Mouse (Mus musculus) forebrain, embryonic 16.5 days (tissue): Measurements from ENCODE around the gene Ankrd63. TPM values are rescaled to one million over a fixed set of nuclear protein-coding genes. Genes with fewer than 3 reads are reported as not detected.

ENCODE experiments used
- ATAC-seq: fragments of 200-750 bp; cut with Nextera tagmentation; 2 replicates; pipeline ENCODE4 v1.8.0; 2017; ENCODE audit warnings: mild to moderate bottlenecking, moderate library complexity
- H3K27ac ChIP-seq: fragments of 300-500 bp; sonication (generic); 2 replicates; pipeline ENCODE4 v1.5.1; 2014; ENCODE audit warnings: low read length, control low read depth
- H3K27me3 ChIP-seq: fragments of 300-500 bp; sonication (generic); replicated peaks from 2 replicates; pipeline ENCODE4 v1.6.1; 2014; ENCODE audit warnings: low read length; ENCODE audit not compliant: control insufficient read depth, insufficient read depth
- H3K36me3 ChIP-seq: fragments of 300-500 bp; sonication (generic); 2 replicates; pipeline ENCODE4 v1.6.1; 2014; ENCODE audit not compliant: control insufficient read depth, insufficient read depth
- H3K4me1 ChIP-seq: fragments of 300-500 bp; sonication (generic); replicated peaks from 2 replicates; pipeline ENCODE4 v1.6.1; 2014; ENCODE audit warnings: low read length; ENCODE audit not compliant: control insufficient read depth, insufficient read depth
- H3K4me2 ChIP-seq: fragments of 300-500 bp; sonication (generic); 2 replicates; pipeline ENCODE4 v1.6.1; 2014; ENCODE audit warnings: mild to moderate bottlenecking, low read length, control low read depth
- H3K4me3 ChIP-seq: fragments of 300-500 bp; sonication (generic); replicated peaks from 2 replicates; pipeline ENCODE4 v1.5.1; 2014; ENCODE audit warnings: mild to moderate bottlenecking, low read length, control low read depth
- H3K9ac ChIP-seq: fragments of 300-500 bp; sonication (generic); replicated peaks from 2 replicates; pipeline ENCODE4 v1.6.1; 2014; ENCODE audit warnings: low read depth, low read length, control low read depth
- H3K9me3 ChIP-seq: fragments of 300-500 bp; sonication (generic); 2 replicates; pipeline ENCODE4 v1.6.1; 2016; ENCODE audit warnings: low read length; ENCODE audit not compliant: control insufficient read depth
- WGBS: fragments of 180-500 bp; shearing (Covaris S2); extraction: QIAGEN DNeasy Blood & Tissue Kit; methylation state at CpG from one replicate; pipeline ENCODE4 v1.1.7; 2014; 5-methylcytosine and 5-hydroxymethylcytosine counted together
- polyA plus RNA-seq: library from polyadenylated mRNA; unstranded; fragments of >200 nt; fragmentation: Nextera tagmentation; extraction: Ambion mirVana; gene quantifications from 2 replicates; pipeline ENCODE4 v1.2.1, GENCODE M21; 2015

Ankrd63 gene
- polyA plus RNA-seq, 1 experiment from 2014 or later, result 0.43 TPM

GRCm38 (mm10) chr2:118667181-118667580 lies 36.6 kb downstream of the Ankrd63 start:
- ATAC-seq, result no peak
- WGBS, result 84% methylated on average over 5 of the region's 5 CpGs
- H3K27ac ChIP-seq, result no peak overlapping the region
- no peak overlapping the region for H3K4me3 ChIP-seq
- no peaks in the 10 kb centered on the region for H3K36me3 ChIP-seq
- no peaks in the 10 kb centered on the region for H3K27me3 ChIP-seq
- H3K4me1 ChIP-seq, result peaks cover 33% of the 10 kb centered on the region
- no peak overlapping the region for H3K4me2 ChIP-seq
- no peak overlapping the region for H3K9ac ChIP-seq
- no peaks in the 10 kb centered on the region for H3K9me3 ChIP-seq

- Histone ChIP-seq H3K27me3 (no peaks in the 10 kb centered on the region), H3K4me1 (peaks cover 33% of the 10 kb centered on the region), H3K4me3 (no peak overlapping the region), H3K9ac (no peak overlapping the region), H3K27ac (no peak overlapping the region), H3K9me3 (no peaks in the 10 kb centered on the region), H3K36me3 (no peaks in the 10 kb centered on the region), H3K4me2 (peak overlapping the region; percentile 11; the same call in 1 of the 2 replicates)
- WGBS, result 89% methylated on average over 4 of the region's 4 CpGs
- ATAC-seq, result no peak
These were observed 38.1 kb downstream of the Ankrd63 start for GRCm38 (mm10) chr2:118665616-118666015.

- Histone ChIP-seq H3K4me3 (no peak overlapping the region), H3K36me3 (no peaks in the 10 kb centered on the region), H3K4me1 (peaks cover 34% of the 10 kb centered on the region), H3K27me3 (no peaks in the 10 kb centered on the region), H3K9me3 (no peaks in the 10 kb centered on the region), H3K4me2 (peak overlapping the region; percentile 78), H3K27ac (no peak overlapping the region), H3K9ac (no peak overlapping the region)
- WGBS, result 77% methylated on average over 3 of the region's 3 CpGs
- no peak for ATAC-seq
These were observed 38.7 kb downstream of the Ankrd63 start for GRCm38 (mm10) chr2:118664975-118665516.

GRCm38 (mm10) chr2:118663804-118664766 lies 39.7 kb downstream of the Ankrd63 start:
- Histone ChIP-seq H3K27ac (no peak overlapping the region), H3K4me3 (peak overlapping the region; percentile 60), H3K36me3 (no peaks in the 10 kb centered on the region), H3K4me1 (peaks cover 42% of the 10 kb centered on the region), H3K9ac (peak overlapping the region; percentile 63), H3K9me3 (no peaks in the 10 kb centered on the region), H3K4me2 (peak overlapping the region; percentile 78), H3K27me3 (no peaks in the 10 kb centered on the region)
- 47% methylated on average over 19 of the region's 19 CpGs for WGBS
- peak; percentile 24 for ATAC-seq

- H3K9ac ChIP-seq, result peak within 1 kb of the TSS; percentile 63
- H3K27me3 ChIP-seq, result no peaks in the 10 kb centered on the region
- ATAC-seq, result peak; percentile 69
- H3K9me3 ChIP-seq, result no peaks in the 10 kb centered on the region
- peak within 1 kb of the TSS; percentile 54 for H3K27ac ChIP-seq
- H3K4me2 ChIP-seq, result peak within 1 kb of the TSS; percentile 78
- peak within 1 kb of the TSS; percentile 60 for H3K4me3 ChIP-seq
- H3K4me1 ChIP-seq, result peaks cover 42% of the 10 kb centered on the region
- 1% methylated on average over 37 of the region's 37 CpGs for WGBS
- no peaks in the 10 kb centered on the region for H3K36me3 ChIP-seq
These were observed 40.6 kb downstream of the Ankrd63 start, which contains the start of gene Pak6 for GRCm38 (mm10) chr2:118662902-118663803. TSS of gene Pak6 (plus strand) at chr2:118663303.

GRCm38 (mm10) chr2:118661891-118662290 lies 41.9 kb downstream of the Ankrd63 start:
- H3K4me2 ChIP-seq, result no peak overlapping the region
- WGBS, result 86% methylated on average over 9 of the region's 9 CpGs
- no peaks in the 10 kb centered on the region for H3K9me3 ChIP-seq
- no peaks in the 10 kb centered on the region for H3K27me3 ChIP-seq
- peaks cover 42% of the 10 kb centered on the region for H3K4me1 ChIP-seq
- no peak overlapping the region for H3K4me3 ChIP-seq
- no peak for ATAC-seq
- H3K9ac ChIP-seq, result no peak overlapping the region
- no peaks in the 10 kb centered on the region for H3K36me3 ChIP-seq
- no peak overlapping the region for H3K27ac ChIP-seq

- H3K9me3 ChIP-seq, result no peaks in the 10 kb centered on the region
- peaks cover 36% of the 10 kb centered on the region for H3K4me1 ChIP-seq
- peak overlapping the region; percentile 66 for H3K4me2 ChIP-seq
- ATAC-seq, result peak; percentile 72
- peak overlapping the region; percentile 64; the same call in 1 of the 2 replicates for H3K27ac ChIP-seq
- 4% methylated on average over 4 of the region's 4 CpGs for WGBS
- H3K27me3 ChIP-seq, result no peaks in the 10 kb centered on the region
- peak overlapping the region; percentile 53 for H3K4me3 ChIP-seq
- no peaks in the 10 kb centered on the region for H3K36me3 ChIP-seq
- peak overlapping the region; percentile 65 for H3K9ac ChIP-seq
These were observed 43.7 kb downstream of the Ankrd63 start for GRCm38 (mm10) chr2:118659998-118660452.

- Histone ChIP-seq H3K27ac (no peak overlapping the region), H3K9me3 (no peaks in the 10 kb centered on the region), H3K4me1 (peaks cover 34% of the 10 kb centered on the region), H3K27me3 (no peaks in the 10 kb centered on the region), H3K4me3 (no peak overlapping the region; the same call in 1 of the 2 replicates), H3K36me3 (no peaks in the 10 kb centered on the region), H3K4me2 (peak overlapping the region; percentile 66), H3K9ac (peak overlapping the region; percentile 65)
- 85% methylated on average over 12 of the region's 12 CpGs for WGBS
- ATAC-seq, result no peak
These were observed 44.3 kb downstream of the Ankrd63 start for GRCm38 (mm10) chr2:118659493-118659892.
